Mouse (Mus musculus) splenic B cell, adult 2 months (primary cell): ENCODE results near the gene Tbc1d10a.
"Not testable (repeated sequence)": the region's sequence is repeated elsewhere in the genome, so short reads cannot be mapped to it uniquely, and the experiment has no call there.

ENCODE experiments used
- DNase-seq: peaks from one replicate; pipeline ENCODE4 v3.0.0-alpha.2; 2011; ENCODE audit warnings: low read depth, low spot score
- H3K27me3 ChIP-seq: 2 replicates; pipeline ENCODE4 v1.6.1; 2012; ENCODE audit warnings: mild to moderate bottlenecking, low read length, moderate library complexity, mixed read lengths; ENCODE audit not compliant: control insufficient read depth, poor library complexity, insufficient read depth, severe bottlenecking
- H3K36me3 ChIP-seq: 2 replicates; pipeline ENCODE4 v1.6.1; 2012; ENCODE audit warnings: mild to moderate bottlenecking, low read length, moderate library complexity, mixed read lengths; ENCODE audit not compliant: control insufficient read depth, poor library complexity, insufficient read depth, severe bottlenecking

Gene Tbc1d10a

GRCm38 (mm10) chr11:4160758-4161480 is 25.7 kb upstream of the Tbc1d10a start:
- Histone ChIP-seq H3K27me3 (no peaks in the 10 kb centered on the region), H3K36me3 (peaks cover 2% of the 10 kb centered on the region; the same call in 1 of the 2 replicates)
- peak; percentile 6 for DNase-seq

- H3K36me3 ChIP-seq = peaks cover 12% of the 10 kb centered on the region
- no peak for DNase-seq
- no peaks in the 10 kb centered on the region for H3K27me3 ChIP-seq
Observed at GRCm38 (mm10) chr11:4164701-4165100, 21.9 kb upstream of the Tbc1d10a start.

- Histone ChIP-seq H3K36me3 (peaks cover 17% of the 10 kb centered on the region), H3K27me3 (no peaks in the 10 kb centered on the region)
- no peak for DNase-seq
Observed at GRCm38 (mm10) chr11:4166467-4167090, 20.0 kb upstream of the Tbc1d10a start.

GRCm38 (mm10) chr11:4174586-4174985 is 12.0 kb upstream of the Tbc1d10a start:
- DNase-seq = no peak
- peaks cover 40% of the 10 kb centered on the region for H3K36me3 ChIP-seq
- H3K27me3 ChIP-seq = no peaks in the 10 kb centered on the region

DNA sequence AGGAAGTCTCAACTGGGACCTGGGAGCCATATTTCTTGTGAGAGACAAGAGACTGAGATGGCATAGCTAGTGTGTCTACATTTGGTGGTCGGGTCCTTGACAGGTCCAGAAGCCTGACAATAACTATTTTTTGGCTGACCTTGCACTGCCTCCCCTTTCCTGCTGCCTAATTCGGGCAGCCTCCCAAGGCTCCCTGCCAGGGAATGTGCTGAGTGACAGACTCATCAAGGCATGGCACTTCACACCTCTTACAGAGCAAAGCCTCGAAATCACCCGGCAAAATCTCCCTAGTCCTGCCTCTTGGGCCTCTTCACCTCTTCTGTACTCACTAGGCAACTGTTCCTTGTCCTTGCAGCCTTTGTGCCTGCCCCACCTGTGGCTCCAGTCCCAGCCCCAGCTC is 8.9 kb upstream of the Tbc1d10a start:
- H3K27me3 ChIP-seq = no peaks in the 10 kb centered on the region
- DNase-seq = no peak
- H3K36me3 ChIP-seq = peaks cover 31% of the 10 kb centered on the region

- Histone ChIP-seq H3K27me3 (no peaks in the 10 kb centered on the region), H3K36me3 (peaks cover 17% of the 10 kb centered on the region)
- DNase-seq = no peak
Observed at GRCm38 (mm10) chr11:4182061-4182460, 4.5 kb upstream of the Tbc1d10a start.

DNA sequence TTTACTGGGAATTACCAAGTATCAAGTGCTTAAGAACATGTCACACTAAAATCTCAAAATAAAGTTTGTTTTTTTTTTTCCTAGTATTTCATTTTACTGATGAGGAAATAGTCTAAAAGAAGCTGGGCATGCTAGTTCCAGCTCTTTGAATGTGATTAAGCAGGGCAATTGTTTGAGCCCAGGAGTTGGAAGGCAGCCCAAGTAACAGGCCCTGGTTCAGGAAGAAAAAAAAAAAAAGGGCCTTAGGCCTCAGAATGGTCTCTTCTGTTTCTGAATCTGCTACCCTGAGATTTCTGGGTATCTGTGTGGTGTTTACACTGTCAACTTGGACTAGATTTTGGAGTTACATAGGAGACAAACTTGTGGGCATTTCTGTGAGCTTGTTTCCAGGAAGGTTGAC is 3.1 kb upstream of the Tbc1d10a start:
- Histone ChIP-seq H3K27me3 (no peaks in the 10 kb centered on the region), H3K36me3 (peaks cover 7% of the 10 kb centered on the region; the same call in 1 of the 2 replicates)
- no peak for DNase-seq

GRCm38 (mm10) chr11:4184251-4184952 is 2.2 kb upstream of the Tbc1d10a start:
- H3K27me3 ChIP-seq = no peaks in the 10 kb centered on the region
- peak; percentile 44 for DNase-seq
- peaks cover 3% of the 10 kb centered on the region; the same call in 1 of the 2 replicates for H3K36me3 ChIP-seq

- not testable (repeated sequence) for H3K36me3 ChIP-seq, DNase-seq, H3K27me3 ChIP-seq
Observed at GRCm38 (mm10) chr11:4185480-4185879, 1.1 kb upstream of the Tbc1d10a start.

GRCm38 (mm10) chr11:4187318-4187700 is 720 bp downstream of the Tbc1d10a start:
- H3K27me3 ChIP-seq = no peaks in the 10 kb centered on the region
- no peaks in the 10 kb centered on the region for H3K36me3 ChIP-seq
- no peak for DNase-seq

- DNase-seq = no peak
- H3K36me3 ChIP-seq = no peaks in the 10 kb centered on the region
- H3K27me3 ChIP-seq = no peaks in the 10 kb centered on the region
Observed at GRCm38 (mm10) chr11:4189182-4189581, 2.6 kb downstream of the Tbc1d10a start.

DNA sequence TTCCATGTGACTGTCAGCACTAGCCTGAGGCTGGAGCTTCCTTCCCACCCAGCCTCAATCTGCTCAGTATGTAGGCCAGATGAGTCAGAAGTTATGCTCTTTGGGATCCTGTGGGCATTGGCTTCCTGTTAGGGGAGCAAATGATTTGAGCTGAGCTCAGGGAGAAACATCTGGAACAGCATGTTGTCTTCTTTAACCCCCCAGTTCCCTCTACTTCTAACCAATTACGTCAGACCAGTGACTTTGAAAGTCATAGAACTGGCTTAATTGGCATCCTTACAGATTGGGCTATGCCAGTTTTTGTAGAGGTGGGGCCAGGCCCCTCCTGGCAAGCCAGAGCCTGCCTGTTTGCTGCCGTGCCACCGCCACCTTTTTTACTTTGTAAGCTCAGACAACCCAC is 4.1 kb downstream of the Tbc1d10a start:
- Histone ChIP-seq H3K27me3 (no peaks in the 10 kb centered on the region), H3K36me3 (no peaks in the 10 kb centered on the region)
- no peak for DNase-seq

GRCm38 (mm10) chr11:4192757-4193156 is 6.2 kb downstream of the Tbc1d10a start:
- no peaks in the 10 kb centered on the region for H3K36me3 ChIP-seq
- DNase-seq = no peak
- no peaks in the 10 kb centered on the region for H3K27me3 ChIP-seq

DNA sequence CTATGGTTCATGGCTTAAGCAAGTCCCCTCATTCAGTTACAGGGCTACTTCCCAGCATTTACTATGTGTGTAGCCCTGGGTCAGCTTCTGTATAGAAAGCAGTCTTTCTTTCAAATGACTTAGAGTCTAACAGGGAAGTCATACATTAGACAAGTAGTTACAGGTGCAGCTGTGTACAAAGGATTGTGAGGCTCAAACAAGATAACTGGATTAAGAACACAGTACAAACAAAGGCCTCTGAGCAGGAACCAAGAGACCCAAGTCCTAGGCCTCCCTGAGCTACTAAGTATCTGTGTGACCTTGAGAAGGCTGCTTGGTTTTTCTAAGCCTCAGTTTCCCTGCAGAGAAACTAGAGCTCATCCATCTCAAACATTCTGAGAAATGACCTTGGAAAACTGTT is 6.8 kb downstream of the Tbc1d10a start:
- no peaks in the 10 kb centered on the region for H3K36me3 ChIP-seq
- no peak for DNase-seq
- H3K27me3 ChIP-seq = no peaks in the 10 kb centered on the region

DNA sequence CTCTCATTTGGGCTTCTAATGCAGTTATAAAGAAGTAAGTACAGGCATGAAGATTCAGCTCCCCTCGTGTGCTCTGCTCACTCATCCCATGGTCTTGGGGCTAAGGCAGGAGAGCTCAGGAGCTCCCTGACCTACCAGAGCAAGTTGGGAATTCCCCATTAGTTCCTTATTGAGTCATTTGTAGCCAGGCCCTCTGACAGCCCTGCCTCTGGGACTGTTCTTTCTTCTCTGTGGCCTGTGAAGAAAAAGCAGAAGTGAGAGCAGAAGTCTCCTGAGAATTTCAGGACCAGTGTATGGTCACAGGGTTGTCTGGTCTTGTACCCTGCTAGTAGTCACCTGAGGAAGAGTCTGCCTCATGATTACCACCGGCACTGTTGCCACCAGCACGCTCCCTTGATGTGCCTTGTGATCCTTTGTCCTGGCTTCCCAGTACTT is 9.0 kb downstream of the Tbc1d10a start:
- Histone ChIP-seq H3K27me3 (no peaks in the 10 kb centered on the region), H3K36me3 (no peaks in the 10 kb centered on the region)
- peak; percentile 95 for DNase-seq
